Mouse (Mus musculus) ES-Bruce4 (cell line): ENCODE data around the gene Lamtor3.

Experiments
- CTCF ChIP-seq: IDR thresholded peaks from one replicate; pipeline ENCODE4 v1.8.1; 2011; ENCODE audit warnings: low read depth, low read length
- EP300 ChIP-seq: IDR thresholded peaks from 2 replicates; pipeline ENCODE4 v1.6.1; 2011; ENCODE audit warnings: low read depth, low read length; ENCODE audit not compliant: insufficient read depth
- POLR2A ChIP-seq: IDR thresholded peaks from one replicate; pipeline ENCODE4 v1.8.1; 2011; ENCODE audit warnings: low read length; ENCODE audit not compliant: insufficient read depth

DNA sequence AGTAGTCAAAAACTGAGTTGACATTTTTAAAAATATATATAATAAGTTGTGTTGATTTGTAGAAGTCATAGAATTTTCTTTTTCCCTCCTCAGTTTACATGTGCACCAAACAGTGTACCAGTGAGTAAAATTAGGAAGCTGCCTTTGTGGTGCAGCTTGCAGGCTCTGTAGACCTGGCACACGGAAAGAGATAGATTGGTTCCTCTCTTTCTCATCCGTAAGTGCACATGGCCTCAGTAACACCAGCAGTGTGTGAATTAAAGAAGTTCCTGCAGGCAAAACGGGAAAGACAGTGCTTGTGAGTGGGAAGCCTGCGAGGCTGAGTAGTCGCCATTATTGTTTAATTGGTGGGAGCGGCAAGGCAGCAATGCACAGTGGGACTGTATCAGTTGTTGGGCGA, 57.1 kb downstream of the Lamtor3 start:
- TF ChIP-seq POLR2A (no peak), CTCF (no peak), EP300 (no peak)
